Mouse (Mus musculus) lung, postnatal 0 days (tissue): Measurements from ENCODE around the gene Gimap1. TPM values are rescaled to one million over a fixed set of nuclear protein-coding genes. Genes with fewer than 3 reads are reported as not detected.

Source experiments
- ATAC-seq: fragments of 200-750 bp; cut with Nextera tagmentation; 2 replicates; pipeline ENCODE4 v1.8.0; 2017; ENCODE audit warnings: moderate library complexity
- DNase-seq: peaks from one replicate; pipeline ENCODE4 v3.0.0-alpha.2; 2016; ENCODE audit warnings: low spot score
- H3K27ac ChIP-seq: fragments of 300-500 bp; sonication (generic); 2 replicates; pipeline ENCODE4 v1.5.1; 2014; ENCODE audit warnings: antibody characterized with exemption, mild to moderate bottlenecking, low read length, mixed read lengths
- H3K27me3 ChIP-seq: fragments of 300-500 bp; sonication (generic); replicated peaks from 2 replicates; pipeline ENCODE4 v1.6.1; 2014; ENCODE audit warnings: low read length, mixed read lengths; ENCODE audit not compliant: insufficient read depth
- H3K36me3 ChIP-seq: fragments of 300-500 bp; sonication (generic); 2 replicates; pipeline ENCODE4 v1.6.1; 2014; ENCODE audit warnings: low read length, mixed read lengths; ENCODE audit not compliant: insufficient read depth
- H3K4me1 ChIP-seq: fragments of 300-500 bp; sonication (generic); 2 replicates; pipeline ENCODE4 v1.6.1; 2014; ENCODE audit warnings: antibody characterized with exemption, low read depth, low read length, mixed read lengths; ENCODE audit not compliant: insufficient read depth
- H3K4me2 ChIP-seq: fragments of 300-500 bp; sonication (generic); replicated peaks from 2 replicates; pipeline ENCODE4 v1.6.1; 2014; ENCODE audit warnings: low read depth, mild to moderate bottlenecking, low read length, moderate library complexity, mixed read lengths
- H3K4me3 ChIP-seq: fragments of 300-500 bp; sonication (generic); 2 replicates; pipeline ENCODE4 v1.5.1; 2014; ENCODE audit warnings: low read depth, low read length
- H3K9ac ChIP-seq: fragments of 300-500 bp; sonication (generic); replicated peaks from 2 replicates; pipeline ENCODE4 v1.6.1; 2014; ENCODE audit warnings: low read depth, mild to moderate bottlenecking
- H3K9me3 ChIP-seq: fragments of 300-500 bp; sonication (generic); 2 replicates; pipeline ENCODE4 v1.6.1; 2016; ENCODE audit warnings: low read length, mixed read lengths
- CTCF ChIP-seq: IDR thresholded peaks from 2 replicates; pipeline ENCODE4 v1.5.1; 2016; ENCODE audit warnings: antibody characterized with exemption, mild to moderate bottlenecking
- EP300 ChIP-seq: IDR thresholded peaks from 2 replicates; pipeline ENCODE4 v1.6.1; 2016; ENCODE audit warnings: antibody characterized with exemption, mild to moderate bottlenecking, control low read depth
- WGBS: fragments of 180-500 bp; shearing (Covaris S2); extraction: QIAGEN DNeasy Blood & Tissue Kit; methylation state at CpG from one replicate; pipeline ENCODE4 v1.1.7; 2014; 5-methylcytosine and 5-hydroxymethylcytosine counted together
- polyA plus RNA-seq: library from polyadenylated mRNA; unstranded; fragments of >200 nt; fragmentation: Nextera tagmentation; extraction: Ambion mirVana; gene quantifications from 2 replicates; pipeline ENCODE4 v1.2.1, GENCODE M21; 2015

Gimap1 gene
- polyA plus RNA-seq, 1 experiment from 2014 or later = 61.8 TPM

- H3K36me3 ChIP-seq = no peaks in the 10 kb centered on the region
- no peak overlapping the region for H3K9ac ChIP-seq
- TF ChIP-seq EP300 (no peak), CTCF (no peak)
- ATAC-seq = no peak
- DNase-seq = no peak
- H3K4me3 ChIP-seq = no peak overlapping the region
- H3K4me1 ChIP-seq = no peaks in the 10 kb centered on the region
- H3K9me3 ChIP-seq = no peaks in the 10 kb centered on the region
- no peaks in the 10 kb centered on the region for H3K27me3 ChIP-seq
- no peak overlapping the region for H3K27ac ChIP-seq
- WGBS = 65% methylated on average over 7 of the region's 7 CpGs
- no peak overlapping the region for H3K4me2 ChIP-seq
Measured at GRCm38 (mm10) chr6:48763567-48764270, 24.9 kb downstream of the Gimap1 start.

GRCm38 (mm10) chr6:48764496-48764895, 25.6 kb downstream of the Gimap1 start:
- no peak for TF ChIP-seq EP300
- no peak for TF ChIP-seq CTCF
- WGBS = 92% methylated on average over 10 of the region's 10 CpGs
- DNase-seq = no peak
- Histone ChIP-seq H3K9me3 (no peaks in the 10 kb centered on the region), H3K9ac (no peak overlapping the region), H3K4me2 (no peak overlapping the region), H3K36me3 (no peaks in the 10 kb centered on the region), H3K4me3 (no peak overlapping the region), H3K27me3 (no peaks in the 10 kb centered on the region), H3K27ac (no peak overlapping the region), H3K4me1 (no peaks in the 10 kb centered on the region)
- no peak for ATAC-seq

- no peak overlapping the region for H3K4me2 ChIP-seq
- H3K9me3 ChIP-seq = no peaks in the 10 kb centered on the region
- TF ChIP-seq CTCF = no peak
- no peak for TF ChIP-seq EP300
- DNase-seq = no peak
- H3K4me3 ChIP-seq = no peak overlapping the region
- no peak overlapping the region for H3K27ac ChIP-seq
- no peaks in the 10 kb centered on the region for H3K27me3 ChIP-seq
- H3K9ac ChIP-seq = no peak overlapping the region
- no peaks in the 10 kb centered on the region for H3K4me1 ChIP-seq
- ATAC-seq = no peak
- H3K36me3 ChIP-seq = no peaks in the 10 kb centered on the region
- WGBS = 59% methylated on average over 9 of the region's 9 CpGs
Measured at GRCm38 (mm10) chr6:48768178-48768869, 29.5 kb downstream of the Gimap1 start.

- Histone ChIP-seq H3K4me2 (no peak overlapping the region), H3K4me1 (no peaks in the 10 kb centered on the region), H3K9ac (no peak overlapping the region), H3K9me3 (no peaks in the 10 kb centered on the region), H3K27ac (no peak overlapping the region), H3K27me3 (no peaks in the 10 kb centered on the region), H3K36me3 (no peaks in the 10 kb centered on the region), H3K4me3 (no peak overlapping the region)
- ATAC-seq (no peak), DNase-seq (no peak)
- 71% methylated on average over 3 of the region's 3 CpGs for WGBS
- TF ChIP-seq CTCF = no peak
- TF ChIP-seq EP300 = no peak
Measured at GRCm38 (mm10) chr6:48768933-48769332, 30.1 kb downstream of the Gimap1 start.

- no peak within 1 kb of the TSS for H3K27ac ChIP-seq
- no peak within 1 kb of the TSS for H3K4me3 ChIP-seq
- TF ChIP-seq EP300 (no peak), CTCF (no peak)
- no peaks in the 10 kb centered on the region for H3K27me3 ChIP-seq
- no peak within 1 kb of the TSS for H3K9ac ChIP-seq
- no peak for ATAC-seq
- H3K4me2 ChIP-seq = no peak within 1 kb of the TSS
- H3K4me1 ChIP-seq = no peaks in the 10 kb centered on the region
- no peaks in the 10 kb centered on the region for H3K9me3 ChIP-seq
- no peak for DNase-seq
- H3K36me3 ChIP-seq = no peaks in the 10 kb centered on the region
- WGBS = 65% methylated on average over 3 of the region's 3 CpGs
Measured at GRCm38 (mm10) chr6:48770696-48771095, 31.8 kb downstream of the Gimap1 start, which contains the start of gene Gimap3. TSS of gene Gimap3 (minus strand) at chr6:48770851.

- Histone ChIP-seq H3K4me3 (no peak overlapping the region), H3K27me3 (no peaks in the 10 kb centered on the region), H3K36me3 (no peaks in the 10 kb centered on the region), H3K9ac (no peak overlapping the region), H3K4me2 (no peak overlapping the region), H3K27ac (no peak overlapping the region), H3K9me3 (no peaks in the 10 kb centered on the region), H3K4me1 (no peaks in the 10 kb centered on the region)
- whole genome bisulfite sequencing = 8% methylated on average over 8 of the region's 8 CpGs
- TF ChIP-seq EP300 (no peak), CTCF (peak; percentile 92)
- ATAC-seq (peak; percentile 79), DNase-seq (peak; percentile 87)
Measured at GRCm38 (mm10) chr6:48772030-48772429, 33.2 kb downstream of the Gimap1 start.
